Mouse (Mus musculus) midbrain, postnatal 0 days (tissue): ENCODE measurements around the gene Fcgr2b. TPM values are rescaled to one million over a fixed set of nuclear protein-coding genes. Genes with fewer than 3 reads are reported as not detected.

Experiments
- ATAC-seq: fragments of 200-750 bp; cut with Nextera tagmentation; 2 replicates; pipeline ENCODE4 v1.8.0; 2017; ENCODE audit warnings: moderate number of reproducible peaks, mild to moderate bottlenecking, moderate TSS enrichment, moderate library complexity; ENCODE audit not compliant: low FRiP score
- DNase-seq: peaks from one replicate; pipeline ENCODE4 v3.0.0-alpha.2; 2015; ENCODE audit warnings: low spot score
- H3K27ac ChIP-seq: fragments of 300-500 bp; sonication (generic); 2 replicates; pipeline ENCODE4 v1.5.1; 2014; ENCODE audit warnings: low read depth, mild to moderate bottlenecking, low read length, mixed read lengths
- H3K27me3 ChIP-seq: fragments of 300-500 bp; sonication (generic); 2 replicates; pipeline ENCODE4 v1.6.1; 2014; ENCODE audit warnings: low read length, control low read depth, mixed read lengths; ENCODE audit not compliant: insufficient read depth
- H3K36me3 ChIP-seq: fragments of 300-500 bp; sonication (generic); 2 replicates; pipeline ENCODE4 v1.6.1; 2014; ENCODE audit warnings: low read length, control low read depth, mixed read lengths; ENCODE audit not compliant: insufficient read depth
- H3K4me1 ChIP-seq: fragments of 300-500 bp; sonication (generic); 2 replicates; pipeline ENCODE4 v1.6.1; 2014; ENCODE audit warnings: mild to moderate bottlenecking, control low read depth, antibody characterized with exemption, low read length, mixed read lengths; ENCODE audit not compliant: insufficient read depth
- H3K4me2 ChIP-seq: fragments of 300-500 bp; sonication (generic); 2 replicates; pipeline ENCODE4 v1.6.1; 2014; ENCODE audit warnings: low read depth, mild to moderate bottlenecking, low read length, mixed read lengths; ENCODE audit not compliant: poor library complexity, severe bottlenecking
- H3K4me3 ChIP-seq: fragments of 300-500 bp; sonication (generic); 2 replicates; pipeline ENCODE4 v1.5.1; 2014; ENCODE audit warnings: low read depth, mild to moderate bottlenecking, low read length, moderate library complexity
- H3K9ac ChIP-seq: fragments of 300-500 bp; sonication (generic); replicated peaks from 2 replicates; pipeline ENCODE4 v1.6.1; 2014; ENCODE audit warnings: mild to moderate bottlenecking, low read length, moderate library complexity, mixed read lengths; ENCODE audit not compliant: poor library complexity, severe bottlenecking
- H3K9me3 ChIP-seq: fragments of 300-500 bp; sonication (generic); 2 replicates; pipeline ENCODE4 v1.6.1; 2016; ENCODE audit warnings: low read length, control low read depth
- CTCF ChIP-seq: IDR thresholded peaks from 2 replicates; pipeline ENCODE4 v1.5.1; 2016; ENCODE audit warnings: antibody characterized with exemption, mild to moderate bottlenecking
- WGBS: fragments of 180-500 bp; shearing (Covaris S2); extraction: QIAGEN DNeasy Blood & Tissue Kit; methylation state at CpG from one replicate; pipeline ENCODE4 v1.1.7; 2014; 5-methylcytosine and 5-hydroxymethylcytosine counted together
- polyA plus RNA-seq: library from polyadenylated mRNA; unstranded; fragments of >200 nt; fragmentation: Nextera tagmentation; extraction: Ambion mirVana; gene quantifications from 2 replicates; pipeline ENCODE4 v1.2.1, GENCODE M21; 2015
- total RNA-seq: library from RNA; depleted of rRNA; stranded (reverse); fragments of >200 nt; gene quantifications from 2 replicates; pipeline ENCODE4 v1.2.3, GENCODE M21; 2014

Fcgr2b gene
- total and polyA plus RNA-seq, 2 experiments from 2014 or later, result 2.1 to 6.6 TPM

- Histone ChIP-seq H3K27ac (no peak overlapping the region), H3K4me3 (no peak overlapping the region), H3K9ac (no peak overlapping the region), H3K9me3 (no peaks in the 10 kb centered on the region), H3K4me2 (no peak overlapping the region), H3K27me3 (no peaks in the 10 kb centered on the region), H3K36me3 (no peaks in the 10 kb centered on the region), H3K4me1 (no peaks in the 10 kb centered on the region)
- DNase-seq, result no peak
- no peak for ATAC-seq
- TF ChIP-seq CTCF, result no peak
- WGBS, result 84% methylated on average over 12 of the region's 12 CpGs
Observed at GRCm38 (mm10) chr1:170939255-170939654, 37.1 kb downstream of the Fcgr2b start.

GRCm38 (mm10) chr1:170934383-170934782 lies 42.0 kb downstream of the Fcgr2b start:
- ATAC-seq (no peak), DNase-seq (no peak)
- no peak for TF ChIP-seq CTCF
- Histone ChIP-seq H3K4me2 (no peak overlapping the region), H3K9me3 (no peaks in the 10 kb centered on the region), H3K4me1 (no peaks in the 10 kb centered on the region), H3K27ac (no peak overlapping the region), H3K36me3 (no peaks in the 10 kb centered on the region), H3K27me3 (no peaks in the 10 kb centered on the region), H3K4me3 (no peak overlapping the region), H3K9ac (no peak overlapping the region)
- whole genome bisulfite sequencing, result 88% methylated on average over 2 of the region's 2 CpGs

GRCm38 (mm10) chr1:170933940-170934339 lies 42.4 kb downstream of the Fcgr2b start:
- no peaks in the 10 kb centered on the region for H3K36me3 ChIP-seq

GRCm38 (mm10) chr1:170933386-170933920 lies 42.9 kb downstream of the Fcgr2b start:
- Histone ChIP-seq H3K9ac (no peak overlapping the region), H3K27me3 (no peaks in the 10 kb centered on the region), H3K4me1 (no peaks in the 10 kb centered on the region), H3K36me3 (no peaks in the 10 kb centered on the region), H3K4me3 (no peak overlapping the region), H3K9me3 (no peaks in the 10 kb centered on the region), H3K4me2 (no peak overlapping the region), H3K27ac (no peak overlapping the region)
- TF ChIP-seq CTCF, result no peak
- 76% methylated on average over 6 of the region's 6 CpGs for WGBS
- ATAC-seq (no peak), DNase-seq (no peak)

More at GRCm38 (mm10) chr1:170933940-170934339, 42.4 kb downstream of the Fcgr2b start:
- H3K9me3 ChIP-seq, result no peaks in the 10 kb centered on the region
- WGBS, result 84% methylated on average over 1 of the region's 1 CpGs
- no peak overlapping the region for H3K4me2 ChIP-seq
- no peak overlapping the region for H3K27ac ChIP-seq
- no peak for TF ChIP-seq CTCF
- H3K27me3 ChIP-seq, result no peaks in the 10 kb centered on the region
- no peak overlapping the region for H3K4me3 ChIP-seq
- H3K9ac ChIP-seq, result no peak overlapping the region
- DNase-seq, result no peak
- ATAC-seq, result no peak
- no peaks in the 10 kb centered on the region for H3K4me1 ChIP-seq

- Histone ChIP-seq H3K9me3 (no peaks in the 10 kb centered on the region), H3K27ac (no peak overlapping the region)
- no peak for ATAC-seq
Observed at GRCm38 (mm10) chr1:170932043-170932442, 44.3 kb downstream of the Fcgr2b start.

GRCm38 (mm10) chr1:170929245-170929644 lies 47.1 kb downstream of the Fcgr2b start:
- TF ChIP-seq CTCF, result no peak
- no peaks in the 10 kb centered on the region for H3K27me3 ChIP-seq
- H3K9ac ChIP-seq, result no peak overlapping the region
- DNase-seq (no peak), ATAC-seq (no peak)
- 75% methylated on average over 4 of the region's 4 CpGs for WGBS
- no peak overlapping the region for H3K4me2 ChIP-seq
- H3K36me3 ChIP-seq, result no peaks in the 10 kb centered on the region
- H3K4me3 ChIP-seq, result no peak overlapping the region
- H3K27ac ChIP-seq, result no peak overlapping the region
- H3K4me1 ChIP-seq, result no peaks in the 10 kb centered on the region
- H3K9me3 ChIP-seq, result no peaks in the 10 kb centered on the region

More at GRCm38 (mm10) chr1:170932043-170932442, 44.3 kb downstream of the Fcgr2b start:
- 80% methylated on average over 3 of the region's 3 CpGs for WGBS
- DNase-seq, result no peak
- Histone ChIP-seq H3K27me3 (no peaks in the 10 kb centered on the region), H3K36me3 (no peaks in the 10 kb centered on the region), H3K9ac (no peak overlapping the region), H3K4me3 (no peak overlapping the region), H3K4me2 (no peak overlapping the region), H3K4me1 (no peaks in the 10 kb centered on the region)
- TF ChIP-seq CTCF, result no peak
